Mouse (Mus musculus): Measurements from ENCODE around the gene Gm525. TPM values are rescaled to one million over a fixed set of nuclear protein-coding genes. Genes with fewer than 3 reads are reported as not detected.

The Gm525 gene
- not detected for polyA plus RNA-seq (2014; fragmentation: Illumina TruSeq; extraction: RNeasy Lipid Tissue Mini Kit (QIAGEN cat#74804); ENCODE audit: low read depth, low replicate concordance)

GRCm38 (mm10) chr11:89073541-89073940, at the start of gene Gm525:
Gene Gm525, plus strand, starts transcription at chr11:89073841.

GRCm38 (mm10) chr11:89066750-89067149, 6.9 kb upstream of the Gm525 start, which contains the start of gene Dgke:
Gene Dgke, minus strand, starts transcription at chr11:89066850.

Other genes with a start within 250 kb of the Gm525 start
- gene Akap1, start 209.3 kb upstream of the Gm525 start, polyA plus RNA-seq (2014; fragmentation: Illumina TruSeq; extraction: RNeasy Lipid Tissue Mini Kit (QIAGEN cat#74804); ENCODE audit: low read depth, low replicate concordance) = 25.0 TPM
- 25.8 TPM for gene Scpep1, start 118.4 kb upstream of the Gm525 start, polyA plus RNA-seq (2014; fragmentation: Illumina TruSeq; extraction: RNeasy Lipid Tissue Mini Kit (QIAGEN cat#74804); ENCODE audit: low read depth, low replicate concordance)
- gene Elobl, start 106.9 kb upstream of the Gm525 start, polyA plus RNA-seq (2014; fragmentation: Illumina TruSeq; extraction: RNeasy Lipid Tissue Mini Kit (QIAGEN cat#74804); ENCODE audit: low read depth, low replicate concordance) = not detected
- gene Coil, start 103.6 kb upstream of the Gm525 start, polyA plus RNA-seq (2014; fragmentation: Illumina TruSeq; extraction: RNeasy Lipid Tissue Mini Kit (QIAGEN cat#74804); ENCODE audit: low read depth, low replicate concordance) = 7.3 TPM
- gene Trim25, start 74.5 kb upstream of the Gm525 start, polyA plus RNA-seq (2014; fragmentation: Illumina TruSeq; extraction: RNeasy Lipid Tissue Mini Kit (QIAGEN cat#74804); ENCODE audit: low read depth, low replicate concordance) = 56.3 TPM
- gene Dgke, start 7.0 kb upstream of the Gm525 start, polyA plus RNA-seq (2014; fragmentation: Illumina TruSeq; extraction: RNeasy Lipid Tissue Mini Kit (QIAGEN cat#74804); ENCODE audit: low read depth, low replicate concordance) = 10.7 TPM
- 3.4 TPM for gene Nog, start 228.5 kb downstream of the Gm525 start, polyA plus RNA-seq (2014; fragmentation: Illumina TruSeq; extraction: RNeasy Lipid Tissue Mini Kit (QIAGEN cat#74804); ENCODE audit: low read depth, low replicate concordance)